Mouse (Mus musculus) neural tube, embryonic 11.5 days (tissue): ENCODE data around the gene Syna. TPM values are rescaled to one million over a fixed set of nuclear protein-coding genes. Genes with fewer than 3 reads are reported as not detected.

Experiments used
- ATAC-seq: fragments of 200-750 bp; cut with Nextera tagmentation; 2 replicates; pipeline ENCODE4 v1.8.0; 2017; ENCODE audit warnings: moderate number of reproducible peaks, mild to moderate bottlenecking, moderate TSS enrichment, moderate library complexity; ENCODE audit not compliant: insufficient read depth, low FRiP score, low TSS enrichment
- DNase-seq: peaks from one replicate; pipeline ENCODE4 v3.0.0-alpha.2; 2015; ENCODE audit warnings: low spot score
- H3K27ac ChIP-seq: fragments of 300-500 bp; sonication (generic); 2 replicates; pipeline ENCODE4 v1.5.1; 2014; ENCODE audit warnings: low read depth, mild to moderate bottlenecking, low read length
- H3K27me3 ChIP-seq: fragments of 300-500 bp; sonication (generic); 2 replicates; pipeline ENCODE4 v1.6.1; 2014; ENCODE audit warnings: mild to moderate bottlenecking, low read length, mixed read lengths; ENCODE audit not compliant: control insufficient read depth, insufficient read depth
- H3K36me3 ChIP-seq: fragments of 300-500 bp; sonication (generic); 2 replicates; pipeline ENCODE4 v1.6.1; 2014; ENCODE audit warnings: mild to moderate bottlenecking, low read length, moderate library complexity, mixed read lengths; ENCODE audit not compliant: control insufficient read depth, insufficient read depth
- H3K4me1 ChIP-seq: fragments of 300-500 bp; sonication (generic); 2 replicates; pipeline ENCODE4 v1.6.1; 2014; ENCODE audit warnings: low read length, mixed read lengths; ENCODE audit not compliant: control insufficient read depth, insufficient read depth
- H3K4me2 ChIP-seq: fragments of 300-500 bp; sonication (generic); 2 replicates; pipeline ENCODE4 v1.6.1; 2014; ENCODE audit warnings: low read depth, mild to moderate bottlenecking, moderate library complexity
- H3K4me3 ChIP-seq: fragments of 300-500 bp; sonication (generic); 2 replicates; pipeline ENCODE4 v1.5.1; 2014; ENCODE audit warnings: low read depth, low read length
- H3K9ac ChIP-seq: fragments of 300-500 bp; sonication (generic); 2 replicates; pipeline ENCODE4 v1.6.1; 2014; ENCODE audit warnings: mild to moderate bottlenecking, low read length
- H3K9me3 ChIP-seq: fragments of 300-500 bp; sonication (generic); 2 replicates; pipeline ENCODE4 v1.6.1; 2016; ENCODE audit warnings: low read length; ENCODE audit not compliant: control insufficient read depth
- WGBS: fragments of 180-500 bp; shearing (Covaris S2); extraction: QIAGEN DNeasy Blood & Tissue Kit; methylation state at CpG from one replicate; pipeline ENCODE4 v1.1.7; 2014; 5-methylcytosine and 5-hydroxymethylcytosine counted together
- polyA plus RNA-seq: library from polyadenylated mRNA; unstranded; fragments of >200 nt; fragmentation: Nextera tagmentation; extraction: Ambion mirVana; gene quantifications from 2 replicates; pipeline ENCODE4 v1.2.1, GENCODE M21; 2014

Syna gene
- polyA plus RNA-seq, 1 experiment from 2014 or later = not detected

GRCm38 (mm10) chr5:134572508-134573214 lies 12.7 kb upstream of the Syna start:
- DNase-seq = no peak
- ATAC-seq = no peak
- H3K4me2 ChIP-seq = peak overlapping the region; percentile 72
- no peaks in the 10 kb centered on the region for H3K27me3 ChIP-seq
- H3K9me3 ChIP-seq = no peaks in the 10 kb centered on the region
- H3K27ac ChIP-seq = no peak overlapping the region
- H3K36me3 ChIP-seq = no peaks in the 10 kb centered on the region
- peak overlapping the region; percentile 43; the same call in 1 of the 2 replicates for H3K4me3 ChIP-seq
- H3K4me1 ChIP-seq = peaks cover 4% of the 10 kb centered on the region; the same call in 1 of the 2 replicates
- WGBS = 39% methylated on average over 10 of the region's 10 CpGs
- peak overlapping the region; percentile 58; the same call in 1 of the 2 replicates for H3K9ac ChIP-seq

DNA sequence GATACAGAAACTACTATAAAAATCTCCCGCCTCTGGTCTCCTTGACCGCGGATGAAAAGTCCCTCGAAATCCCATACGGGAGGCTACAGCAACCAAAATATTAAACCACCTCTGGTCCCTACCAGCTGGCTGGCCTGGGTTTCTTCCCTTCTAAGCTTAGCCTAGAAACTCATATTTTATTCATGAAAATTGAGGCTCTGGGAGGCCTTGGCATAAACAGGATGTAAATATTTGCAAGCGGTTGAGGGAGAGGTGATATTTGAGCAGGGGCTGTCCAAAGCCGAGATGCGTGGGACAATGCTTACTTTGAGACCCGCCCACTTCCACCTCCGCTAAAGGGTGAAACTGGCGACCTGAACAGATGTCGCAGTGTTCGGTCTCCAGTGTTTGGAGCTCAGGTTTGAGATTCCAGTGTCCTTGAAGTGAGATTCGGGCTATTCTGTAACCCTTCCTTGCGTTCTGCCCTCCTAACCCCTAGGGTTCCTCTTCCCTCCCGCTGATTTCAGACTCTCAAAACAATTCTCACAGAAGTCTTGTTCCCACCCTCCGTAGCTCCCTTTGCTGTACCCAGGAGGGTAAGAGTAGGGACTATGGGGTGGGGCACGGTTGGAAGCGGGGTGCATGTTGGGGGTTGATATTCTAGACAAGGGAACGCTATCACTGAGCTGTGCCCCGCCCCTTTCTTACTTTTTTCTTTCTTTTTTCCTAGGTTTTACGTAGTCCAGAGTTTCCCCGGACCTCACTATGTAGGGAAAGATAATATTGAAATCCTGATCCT lies 11.9 kb upstream of the Syna start:
- Histone ChIP-seq H3K27ac (no peak overlapping the region), H3K36me3 (no peaks in the 10 kb centered on the region), H3K9ac (peak overlapping the region; percentile 58), H3K4me3 (peak overlapping the region; percentile 43), H3K4me1 (peaks cover 4% of the 10 kb centered on the region; the same call in 1 of the 2 replicates), H3K27me3 (no peaks in the 10 kb centered on the region), H3K9me3 (no peaks in the 10 kb centered on the region), H3K4me2 (peak overlapping the region; percentile 72)
- WGBS = 2% methylated on average over 23 of the region's 23 CpGs
- DNase-seq (peak; percentile 71), ATAC-seq (peak; percentile 35; the same call in 1 of the 2 replicates)

DNA sequence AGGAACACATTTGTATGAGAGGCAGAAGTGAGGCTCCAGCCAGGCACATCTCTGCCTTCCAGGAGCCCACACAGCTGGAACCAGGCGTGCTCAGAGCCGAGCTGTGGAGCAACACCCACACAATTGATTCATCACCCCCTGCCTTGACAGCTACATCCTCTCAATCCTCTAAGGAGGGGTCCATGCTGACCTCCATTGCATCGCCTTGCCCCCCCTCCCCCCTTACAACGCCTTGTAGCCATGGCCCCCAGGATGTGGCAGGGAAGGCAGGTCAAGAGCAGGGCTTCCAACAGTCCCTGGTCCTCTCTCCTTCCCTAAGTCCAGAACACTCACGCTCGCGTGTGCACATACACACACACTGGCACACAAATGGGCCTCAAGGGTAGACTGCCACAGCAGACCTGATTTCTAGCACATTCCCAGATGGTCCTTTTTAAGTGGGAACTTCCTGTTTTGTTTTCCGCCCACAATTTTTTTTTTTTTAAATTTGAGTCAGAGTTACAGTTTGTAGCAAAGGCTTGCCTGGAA lies 9.1 kb upstream of the Syna start:
- Histone ChIP-seq H3K4me2 (no peak overlapping the region), H3K36me3 (no peaks in the 10 kb centered on the region), H3K4me3 (no peak overlapping the region), H3K9ac (no peak overlapping the region), H3K9me3 (no peaks in the 10 kb centered on the region), H3K4me1 (peaks cover 4% of the 10 kb centered on the region; the same call in 1 of the 2 replicates), H3K27ac (no peak overlapping the region), H3K27me3 (no peaks in the 10 kb centered on the region)
- DNase-seq (no peak), ATAC-seq (no peak)
- 63% methylated on average over 8 of the region's 8 CpGs for WGBS

- whole genome bisulfite sequencing = 66% methylated on average over 3 of the region's 3 CpGs
- DNase-seq = no peak
These were observed 8.1 kb upstream of the Syna start for GRCm38 (mm10) chr5:134568030-134568429.

GRCm38 (mm10) chr5:134567445-134567844 lies 7.5 kb upstream of the Syna start:
- H3K4me1 ChIP-seq = peaks cover 2% of the 10 kb centered on the region; the same call in 1 of the 2 replicates
- H3K36me3 ChIP-seq = no peaks in the 10 kb centered on the region
- WGBS = 86% methylated on average over 4 of the region's 4 CpGs
- DNase-seq (no peak), ATAC-seq (no peak)
- no peak overlapping the region for H3K27ac ChIP-seq
- H3K27me3 ChIP-seq = no peaks in the 10 kb centered on the region
- H3K9me3 ChIP-seq = no peaks in the 10 kb centered on the region
- no peak overlapping the region for H3K4me2 ChIP-seq
- no peak overlapping the region for H3K4me3 ChIP-seq
- no peak overlapping the region for H3K9ac ChIP-seq

More at GRCm38 (mm10) chr5:134568030-134568429, 8.1 kb upstream of the Syna start:
- ATAC-seq = no peak
- Histone ChIP-seq H3K27ac (no peak overlapping the region), H3K4me1 (peaks cover 4% of the 10 kb centered on the region; the same call in 1 of the 2 replicates), H3K9ac (no peak overlapping the region), H3K36me3 (no peaks in the 10 kb centered on the region), H3K4me2 (no peak overlapping the region), H3K4me3 (no peak overlapping the region), H3K27me3 (no peaks in the 10 kb centered on the region), H3K9me3 (no peaks in the 10 kb centered on the region)

- DNase-seq (no peak), ATAC-seq (no peak)
These were observed 5.7 kb upstream of the Syna start for GRCm38 (mm10) chr5:134565696-134566095.

GRCm38 (mm10) chr5:134564272-134564671 lies 4.3 kb upstream of the Syna start:
- no peaks in the 10 kb centered on the region for H3K36me3 ChIP-seq
- no peaks in the 10 kb centered on the region for H3K27me3 ChIP-seq
- H3K4me2 ChIP-seq = no peak overlapping the region
- no peak for ATAC-seq
- WGBS = 99% methylated on average over 2 of the region's 2 CpGs
- H3K9ac ChIP-seq = no peak overlapping the region
- H3K27ac ChIP-seq = no peak overlapping the region
- DNase-seq = no peak
- no peaks in the 10 kb centered on the region for H3K9me3 ChIP-seq
- no peaks in the 10 kb centered on the region for H3K4me1 ChIP-seq
- H3K4me3 ChIP-seq = no peak overlapping the region

More at GRCm38 (mm10) chr5:134565696-134566095, 5.7 kb upstream of the Syna start:
- Histone ChIP-seq H3K4me3 (no peak overlapping the region), H3K4me2 (no peak overlapping the region), H3K9ac (no peak overlapping the region), H3K27ac (no peak overlapping the region), H3K36me3 (no peaks in the 10 kb centered on the region), H3K27me3 (no peaks in the 10 kb centered on the region), H3K9me3 (no peaks in the 10 kb centered on the region), H3K4me1 (no peaks in the 10 kb centered on the region)
- 92% methylated on average over 6 of the region's 6 CpGs for WGBS

- Histone ChIP-seq H3K4me1 (peaks cover 5% of the 10 kb centered on the region), H3K36me3 (no peaks in the 10 kb centered on the region), H3K27ac (no peak overlapping the region), H3K4me2 (no peak overlapping the region), H3K9me3 (no peaks in the 10 kb centered on the region), H3K9ac (no peak overlapping the region), H3K4me3 (no peak overlapping the region), H3K27me3 (no peaks in the 10 kb centered on the region)
- ATAC-seq (no peak), DNase-seq (no peak)
- WGBS = 78% methylated on average over 16 of the region's 16 CpGs
These were observed 640 bp upstream of the Syna start for GRCm38 (mm10) chr5:134560450-134561171.
